Mouse (Mus musculus) liver, postnatal 0 days (tissue): ENCODE measurements around the gene Lrrc49.

Experiments used
- CTCF ChIP-seq: sonication (generic); IDR thresholded peaks from 2 replicates; pipeline ENCODE4 v1.5.1; 2016; ENCODE audit warnings: antibody characterized with exemption, low read depth
- EP300 ChIP-seq: IDR thresholded peaks from 2 replicates; pipeline ENCODE4 v1.6.1; 2016; ENCODE audit warnings: antibody characterized with exemption, low read depth, mild to moderate bottlenecking

DNA sequence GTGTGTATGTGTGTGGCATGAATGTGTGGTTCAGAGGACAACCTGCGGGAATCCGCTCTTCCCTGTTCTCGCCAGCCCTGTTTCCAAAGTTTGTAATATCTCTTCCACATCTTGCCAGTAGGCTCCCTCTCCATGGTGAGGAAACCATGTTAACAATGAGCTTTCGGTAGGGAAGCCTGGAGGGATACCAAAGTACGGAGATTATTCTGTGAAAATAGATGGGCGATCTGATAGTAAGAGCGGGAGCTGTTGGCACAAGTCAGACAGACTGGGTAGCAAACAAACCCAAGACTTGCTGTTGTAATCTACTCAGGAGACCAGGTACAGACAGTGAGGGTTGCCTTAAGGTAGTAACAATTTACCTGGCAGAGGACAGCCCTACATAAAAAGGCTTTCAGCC lies 124.1 kb downstream of the Lrrc49 start:
- no peak for TF ChIP-seq CTCF
- no peak for TF ChIP-seq EP300
